10 mouse cellular contexts compared by ENCODE assay signal in genomic region chr4:132355403-132355802, GRCm38 (mm10).
"Had no signal": no experiment of that assay in that cellular context is flagged by ENCODE, and none has a peak within 500 bp of the region (broad histone marks: within the 10 kb centered on the region; RNA-seq: fewer than 3 reads in every experiment).

No protein-coding gene starts in this region.

- H3K27ac ChIP-seq: intestine, embryonic 15.5 days; limb, embryonic 13.5 days; midbrain, embryonic 13.5 days had no signal

- H3K27me3 ChIP-seq: intestine, embryonic 15.5 days; limb, embryonic 13.5 days; midbrain, embryonic 13.5 days had no signal

- DNase-seq: kidney, adult 18-20 months; kidney, postnatal 10 days; kidney, postnatal 4 days; left cerebral cortex, postnatal 4 days; lung, adult 18-20 months; lung, postnatal 36 days; thymus, postnatal 4 days had no signal

- H3K4me2 ChIP-seq: intestine, embryonic 15.5 days; limb, embryonic 13.5 days; midbrain, embryonic 13.5 days had no signal

- ATAC-seq: intestine, embryonic 15.5 days; midbrain, embryonic 13.5 days had no signal

- H3K9ac ChIP-seq: intestine, embryonic 15.5 days; limb, embryonic 13.5 days; midbrain, embryonic 13.5 days had no signal

- H3K9me3 ChIP-seq: intestine, embryonic 15.5 days; limb, embryonic 13.5 days; midbrain, embryonic 13.5 days had no signal

- H3K4me3 ChIP-seq: intestine, embryonic 15.5 days; limb, embryonic 13.5 days; midbrain, embryonic 13.5 days had no signal
